Mouse (Mus musculus) thymus, adult 2 months (tissue): ENCODE results near the gene Dnmt3a. TPM values are rescaled to one million over a fixed set of nuclear protein-coding genes. Genes with fewer than 3 reads are reported as not detected.

Experiments used
- DNase-seq: peaks from one replicate; pipeline ENCODE4 v3.0.0; 2021
- H3K27ac ChIP-seq: fragments of 200-500 bp; 2 replicates; pipeline ENCODE4 v1.5.1; 2012; ENCODE audit warnings: low read length, control low read depth; ENCODE audit not compliant: control insufficient read depth, insufficient read depth
- H3K27me3 ChIP-seq: fragments of 200-500 bp; 2 replicates; pipeline ENCODE4 v1.6.1; 2012; ENCODE audit warnings: mild to moderate bottlenecking, low read length, moderate library complexity, mixed read lengths; ENCODE audit not compliant: control insufficient read depth, insufficient read depth
- H3K36me3 ChIP-seq: fragments of 200-500 bp; 2 replicates; pipeline ENCODE4 v1.6.1; 2012; ENCODE audit warnings: mild to moderate bottlenecking, low read length, moderate library complexity; ENCODE audit not compliant: control insufficient read depth, insufficient read depth
- H3K4me1 ChIP-seq: fragments of 200-500 bp; replicated peaks from 2 replicates; pipeline ENCODE4 v1.6.1; 2012; ENCODE audit warnings: low read length; ENCODE audit not compliant: control insufficient read depth, insufficient read depth
- H3K4me3 ChIP-seq: fragments of 200-500 bp; 2 replicates; pipeline ENCODE4 v1.5.1; 2012; ENCODE audit warnings: mild to moderate bottlenecking, low read length, control low read depth, moderate library complexity; ENCODE audit not compliant: control insufficient read depth, insufficient read depth
- CTCF ChIP-seq: fragments of 200-500 bp; IDR thresholded peaks from 2 replicates; pipeline ENCODE4 v1.5.1; 2012; ENCODE audit warnings: mild to moderate bottlenecking, control low read depth, low read length, moderate library complexity, borderline replicate concordance; ENCODE audit not compliant: control insufficient read depth, poor library complexity, insufficient read depth; ENCODE audit errors: extremely low read depth
- POLR2A ChIP-seq: fragments of 200-500 bp; IDR thresholded peaks from 2 replicates; pipeline ENCODE4 v1.6.1; 2012; ENCODE audit warnings: mild to moderate bottlenecking, low read length, control low read depth, moderate library complexity; ENCODE audit not compliant: control insufficient read depth, poor library complexity, insufficient read depth; ENCODE audit errors: extremely low read depth
- WGBS: fragments of 180-500 bp; shearing (Covaris S2); methylation state at CpG from one replicate; pipeline ENCODE4 v1.1.7; 2018; 5-methylcytosine and 5-hydroxymethylcytosine counted together
- polyA plus RNA-seq: library from polyadenylated mRNA; depleted of rRNA; stranded (reverse); fragments of >200 nt; gene quantifications from 2 replicates; pipeline ENCODE4 v1.2.3, GENCODE M21; 2012

The Dnmt3a gene
- polyA plus RNA-seq, 1 experiment = 40.9 TPM

DNA sequence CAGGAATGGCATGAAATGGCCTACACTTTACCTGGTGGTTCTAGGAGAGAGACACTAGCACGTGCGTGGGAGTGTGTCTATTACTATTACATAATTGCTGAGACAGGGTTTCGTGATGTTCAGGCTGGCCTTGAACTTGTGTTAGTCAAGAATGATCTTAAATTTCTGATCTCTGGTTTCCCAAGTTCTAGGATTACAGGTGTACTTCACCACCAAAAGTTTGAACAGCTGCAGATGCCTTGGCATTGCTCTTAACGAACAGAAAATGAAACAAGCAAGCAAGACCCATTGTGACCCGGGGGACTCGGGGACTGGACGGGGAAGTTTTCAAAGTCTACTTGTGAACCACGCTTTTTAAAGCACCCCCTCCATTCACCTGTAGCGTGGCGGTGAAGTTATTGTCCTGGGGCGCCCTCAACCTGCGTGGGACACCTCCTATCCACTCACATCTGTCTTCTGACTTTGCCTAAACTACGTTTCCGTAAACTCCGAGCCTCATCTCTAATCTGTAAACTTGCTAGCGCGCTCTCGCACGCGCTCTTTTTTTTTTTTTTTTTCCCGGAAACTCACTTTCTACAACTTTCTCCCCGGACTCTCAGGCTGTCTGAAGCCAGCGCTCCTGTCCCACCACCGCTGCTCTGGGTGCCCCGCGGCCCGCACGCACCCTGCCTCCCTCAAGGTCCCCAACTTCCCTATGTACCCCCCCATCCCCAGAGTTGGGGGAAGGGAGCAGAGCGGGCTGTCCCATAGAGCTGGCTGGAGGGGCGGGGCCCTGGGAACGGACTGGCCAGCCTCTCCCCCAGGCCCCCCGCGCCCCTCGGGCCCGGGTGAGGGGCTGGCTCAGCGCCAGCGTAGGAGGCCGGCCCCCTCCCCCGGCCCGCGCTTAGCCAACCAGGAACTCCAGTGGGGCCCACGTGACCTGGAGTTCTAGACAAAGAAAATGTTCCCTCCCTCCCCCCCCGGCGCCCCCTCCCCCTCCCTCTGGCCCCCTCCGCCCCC is 85.2 kb downstream of the Dnmt3a start:
- whole genome bisulfite sequencing = 3% methylated on average over 43 of the region's 45 CpGs
- Histone ChIP-seq H3K27me3 (no peaks in the 10 kb centered on the region), H3K4me3 (peak overlapping the region; percentile 98), H3K4me1 (peaks cover 27% of the 10 kb centered on the region), H3K36me3 (peaks cover 5% of the 10 kb centered on the region), H3K27ac (peak overlapping the region; percentile 92)
- TF ChIP-seq CTCF = peak; percentile 57; the same call in 1 of the 2 replicates
- TF ChIP-seq POLR2A = peak; percentile 17; the same call in 1 of the 2 replicates
- DNase-seq = peak; percentile 78

DNA sequence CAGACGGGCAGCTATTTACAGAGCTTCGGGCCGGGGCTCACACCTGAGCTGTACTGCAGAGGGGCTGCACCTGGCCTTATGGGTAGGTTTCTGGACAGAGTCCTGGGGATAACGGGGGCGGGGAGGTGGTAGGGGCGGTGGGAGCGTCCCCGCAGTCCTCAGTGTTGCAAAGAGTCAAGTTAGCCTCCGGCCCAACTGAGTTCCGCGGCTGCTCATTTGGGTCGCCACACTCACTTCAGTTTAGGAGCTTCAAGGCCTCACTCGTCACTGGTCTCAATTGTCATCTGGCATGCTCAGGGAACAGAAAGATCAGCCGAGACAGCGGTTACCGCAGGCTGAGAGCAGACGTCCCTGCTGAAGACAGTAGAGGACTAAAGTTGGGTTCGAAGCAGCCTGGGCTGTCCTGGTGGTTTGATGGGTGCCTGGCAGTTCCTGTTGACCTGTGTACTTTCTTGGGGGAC is 86.0 kb downstream of the Dnmt3a start:
- Histone ChIP-seq H3K4me3 (peak overlapping the region; percentile 58), H3K36me3 (peaks cover 12% of the 10 kb centered on the region), H3K27me3 (no peaks in the 10 kb centered on the region), H3K27ac (peak overlapping the region; percentile 78), H3K4me1 (peaks cover 27% of the 10 kb centered on the region)
- TF ChIP-seq POLR2A (no peak; the same call in 1 of the 2 replicates), CTCF (no peak)
- DNase-seq = peak; percentile 50
- 2% methylated on average over 17 of the region's 18 CpGs for WGBS

DNA sequence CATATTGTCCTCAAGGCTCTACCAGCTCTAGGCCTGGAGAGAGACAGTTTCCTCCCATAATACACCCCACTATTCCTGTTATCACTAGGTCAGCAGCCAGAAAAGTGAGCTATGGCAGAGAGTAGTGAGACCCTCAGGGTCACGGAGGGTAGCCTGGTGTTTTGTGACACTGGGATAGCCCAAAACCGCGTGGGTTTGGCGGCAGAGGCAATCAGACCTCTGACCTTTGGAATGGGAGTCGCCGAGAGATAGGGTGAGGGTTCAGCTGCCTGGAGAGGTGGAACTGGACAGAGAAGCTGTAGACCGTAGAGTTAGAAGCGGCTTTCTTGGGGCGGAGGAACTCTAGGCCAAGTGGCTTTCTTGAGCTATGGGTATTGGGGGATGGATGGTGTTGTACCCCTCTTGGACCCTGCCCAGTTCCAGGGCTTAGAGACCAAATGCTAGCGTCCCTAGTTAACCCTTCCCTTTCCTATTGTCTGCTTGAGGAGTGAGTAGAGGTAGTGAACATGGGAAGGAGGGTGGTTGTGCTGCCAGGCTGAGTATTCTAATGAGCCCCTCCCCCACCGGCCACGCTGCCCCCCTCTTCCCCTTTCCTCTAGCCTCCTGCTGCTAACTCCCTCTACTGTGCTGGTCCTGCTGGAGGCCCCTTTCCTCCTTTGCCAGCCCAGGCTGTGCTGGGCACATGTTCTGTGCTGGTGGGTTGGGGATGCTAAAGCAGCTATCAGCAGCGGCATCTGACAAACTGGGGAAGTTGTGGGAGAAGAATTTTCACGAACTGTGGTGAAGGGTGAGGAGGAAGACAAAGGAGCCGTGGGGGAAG is 86.6 kb downstream of the Dnmt3a start:
- 11% methylated on average over 15 of the region's 15 CpGs for WGBS
- peaks cover 18% of the 10 kb centered on the region for H3K36me3 ChIP-seq
- peak overlapping the region; percentile 78 for H3K27ac ChIP-seq
- no peak for TF ChIP-seq POLR2A
- TF ChIP-seq CTCF = no peak
- peak overlapping the region; percentile 58 for H3K4me3 ChIP-seq
- peaks cover 27% of the 10 kb centered on the region for H3K4me1 ChIP-seq
- no peaks in the 10 kb centered on the region for H3K27me3 ChIP-seq
- DNase-seq = peak; percentile 40

DNA sequence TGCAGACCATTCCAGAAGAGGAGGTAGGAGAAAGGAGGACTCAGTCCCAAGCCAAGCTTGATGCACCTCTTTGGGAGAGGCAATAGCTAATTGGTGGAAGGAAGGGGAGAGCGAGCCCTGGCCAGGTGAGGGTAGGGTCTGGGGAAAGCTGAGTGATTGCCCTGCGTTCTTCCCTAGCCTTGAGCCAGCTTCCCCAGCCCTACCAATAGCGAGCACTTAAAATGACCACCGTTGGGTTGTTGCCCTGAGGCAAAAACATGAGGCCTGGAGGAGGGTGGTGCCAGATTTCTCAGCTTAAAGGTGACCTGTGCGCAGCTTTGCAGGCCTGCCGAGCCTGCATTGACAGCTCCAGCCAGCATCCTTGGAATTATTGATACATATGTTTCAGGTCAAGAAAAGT is 87.5 kb downstream of the Dnmt3a start:
- H3K27me3 ChIP-seq = no peaks in the 10 kb centered on the region
- no peak overlapping the region for H3K27ac ChIP-seq
- H3K36me3 ChIP-seq = peaks cover 26% of the 10 kb centered on the region
- 86% methylated on average over 6 of the region's 6 CpGs for WGBS
- H3K4me1 ChIP-seq = peaks cover 27% of the 10 kb centered on the region
- no peak for TF ChIP-seq POLR2A
- no peak for TF ChIP-seq CTCF
- peak overlapping the region; percentile 58; the same call in 1 of the 2 replicates for H3K4me3 ChIP-seq
- DNase-seq = no peak

DNA sequence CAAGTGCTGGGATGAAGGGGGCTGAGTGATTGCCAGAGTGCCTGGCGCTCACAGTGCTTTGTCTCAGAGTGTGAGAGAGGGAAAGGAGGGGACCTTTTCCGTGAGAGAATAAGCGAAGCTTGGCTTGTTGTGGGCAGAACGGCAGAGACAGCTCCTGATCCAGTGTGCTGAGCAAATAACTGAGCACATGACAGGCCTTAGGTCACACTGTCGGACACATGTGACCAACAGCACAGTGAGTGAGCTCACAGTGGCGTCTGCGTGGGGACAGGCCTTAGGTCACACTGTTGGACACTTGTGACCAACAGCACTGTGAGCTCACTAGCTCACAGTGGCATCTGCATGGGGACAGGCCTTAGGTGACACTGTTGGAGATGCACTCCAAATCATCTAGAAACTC is 88.7 kb downstream of the Dnmt3a start:
- 93% methylated on average over 7 of the region's 7 CpGs for WGBS
- no peak overlapping the region for H3K27ac ChIP-seq
- TF ChIP-seq POLR2A = no peak
- no peak for TF ChIP-seq CTCF
- no peak for DNase-seq
- no peaks in the 10 kb centered on the region for H3K27me3 ChIP-seq
- no peak overlapping the region for H3K4me3 ChIP-seq
- peaks cover 36% of the 10 kb centered on the region for H3K36me3 ChIP-seq
- peaks cover 23% of the 10 kb centered on the region for H3K4me1 ChIP-seq

DNA sequence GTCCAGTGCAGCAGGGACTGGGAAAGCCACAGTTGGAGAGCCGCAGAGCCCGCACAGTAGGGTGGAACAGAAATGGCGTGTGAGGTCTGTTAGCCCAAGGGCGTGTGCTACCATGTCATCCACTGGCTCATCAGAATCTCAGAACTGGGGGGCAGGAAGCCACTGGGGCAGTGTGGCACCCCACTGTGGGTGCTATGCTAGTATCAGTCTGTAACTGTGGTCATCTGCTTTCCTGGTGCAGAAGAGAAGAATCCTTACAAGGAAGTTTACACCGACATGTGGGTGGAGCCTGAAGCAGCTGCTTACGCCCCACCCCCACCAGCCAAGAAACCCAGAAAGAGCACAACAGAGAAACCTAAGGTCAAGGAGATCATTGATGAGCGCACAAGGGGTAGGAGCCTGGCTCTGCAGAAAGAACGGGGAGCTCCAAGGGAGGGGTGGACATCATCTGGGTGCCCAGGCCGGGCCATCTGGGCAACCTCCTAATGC is 91.3 kb downstream of the Dnmt3a start:
- Histone ChIP-seq H3K27me3 (no peaks in the 10 kb centered on the region), H3K4me3 (no peak overlapping the region), H3K36me3 (peaks cover 56% of the 10 kb centered on the region), H3K27ac (no peak overlapping the region), H3K4me1 (peaks cover 14% of the 10 kb centered on the region)
- 71% methylated on average over 9 of the region's 9 CpGs for WGBS
- TF ChIP-seq CTCF (no peak), POLR2A (no peak)
- DNase-seq = no peak
